Mouse (Mus musculus): ENCODE measurements around the gene Asb6.

Gene Asb6

DNA sequence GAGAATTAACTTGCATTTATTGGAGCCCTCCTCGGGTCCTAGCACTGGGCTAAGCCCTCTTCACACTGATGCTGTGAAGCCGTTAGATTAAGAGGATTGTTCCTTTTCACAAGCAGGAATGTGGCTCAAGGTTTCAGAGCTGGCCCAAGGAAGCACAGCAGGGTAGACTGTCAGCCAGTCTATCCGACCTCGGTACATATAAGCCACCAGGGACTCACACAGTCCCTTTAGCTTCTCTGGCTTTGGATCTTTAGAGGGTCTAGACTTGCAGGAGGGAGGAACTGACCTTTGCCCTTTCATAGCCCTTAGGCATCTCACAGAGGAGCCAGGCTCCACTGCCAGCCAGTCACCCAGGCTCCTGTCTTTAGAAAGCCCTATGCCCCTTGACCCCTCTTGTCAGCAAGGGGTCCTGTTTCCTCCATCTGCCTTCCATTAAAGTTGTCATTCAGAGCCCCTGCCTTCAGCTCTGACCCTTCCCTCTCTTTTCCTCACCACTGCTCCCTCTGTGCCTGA lies at the start of gene Asb6:
TSS of gene Asb6 (minus strand) at position 51 of the 513 bp plus-strand sequence.
- DNase-seq, result no peak

DNA sequence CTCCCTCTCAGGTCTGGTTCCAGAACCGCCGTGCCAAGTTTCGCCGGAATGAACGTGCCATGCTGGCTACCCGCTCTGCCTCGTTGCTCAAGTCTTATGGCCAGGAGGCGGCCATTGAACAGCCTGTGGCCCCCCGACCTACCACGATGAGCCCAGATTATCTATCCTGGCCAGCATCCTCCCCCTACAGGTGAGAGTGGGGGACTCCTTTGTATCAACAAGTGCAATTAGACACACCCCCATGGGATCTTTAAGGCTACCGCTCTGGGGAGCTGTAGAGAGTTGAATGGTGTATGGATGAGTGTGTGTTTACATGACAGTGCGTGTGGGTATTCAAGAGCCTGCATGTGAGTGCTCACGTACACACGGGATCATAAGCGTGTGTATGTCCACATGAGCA lies 49.3 kb upstream of the Asb6 start:
- no peak for DNase-seq

DNA sequence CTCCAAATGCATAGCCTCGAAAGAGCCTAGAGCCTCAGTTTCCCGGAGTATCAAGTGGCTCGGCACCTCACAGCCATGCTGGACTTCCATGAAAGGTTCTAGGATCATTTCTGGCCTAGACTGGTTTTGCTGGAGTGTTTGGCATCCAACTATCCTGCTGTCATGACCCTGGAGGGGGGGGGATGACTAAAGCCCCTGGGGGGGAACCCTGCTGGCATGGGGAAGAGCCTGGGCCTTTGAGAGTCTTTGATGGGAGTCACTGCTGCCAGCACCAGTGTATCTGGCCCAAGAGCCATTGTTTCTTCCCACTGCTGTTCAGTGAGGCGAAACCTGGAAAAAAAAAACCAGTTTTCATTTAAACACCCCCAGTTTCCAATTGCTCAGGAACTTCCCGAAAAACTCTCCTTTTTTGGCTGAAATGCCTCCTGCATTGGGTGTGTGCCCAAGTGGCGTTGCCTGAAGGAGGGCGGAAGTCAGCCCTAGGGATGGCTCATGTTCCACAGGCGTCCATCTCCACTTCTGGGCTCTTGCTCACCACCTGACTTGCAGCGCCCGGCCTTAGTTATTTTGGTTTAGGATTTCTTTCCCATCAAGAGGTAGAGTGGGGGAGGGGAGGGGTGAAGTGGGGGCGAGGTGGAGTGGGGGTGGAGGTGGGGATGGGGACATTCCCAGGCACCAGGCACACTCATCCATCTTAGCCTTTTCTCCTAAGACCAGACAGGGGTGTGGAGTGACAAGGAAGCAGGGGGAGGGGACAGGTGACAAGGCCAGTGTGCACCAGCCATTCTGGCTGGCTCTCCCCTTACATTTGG lies 45.7 kb upstream of the Asb6 start:
- DNase-seq, result no peak

DNA sequence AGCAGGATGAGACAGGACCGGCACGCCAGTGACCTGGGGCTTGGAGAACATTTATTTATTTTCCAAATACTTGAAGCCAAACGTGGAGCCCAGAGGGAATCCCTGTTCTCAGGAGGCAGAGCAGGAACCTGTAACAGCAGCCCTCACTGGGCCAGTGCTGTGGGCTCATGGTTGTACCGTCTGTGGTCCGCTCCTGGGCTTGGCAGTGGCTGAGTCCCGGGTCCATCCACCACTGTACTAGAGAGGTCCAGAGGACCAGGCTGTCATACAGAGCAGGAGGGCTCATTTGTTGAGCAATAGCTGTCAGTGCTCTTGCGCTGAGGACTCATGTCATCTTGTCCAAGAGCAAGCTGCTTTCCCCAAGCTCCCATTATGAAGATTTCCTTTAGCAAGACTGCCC lies 45.0 kb upstream of the Asb6 start:
- DNase-seq, result no peak

DNA sequence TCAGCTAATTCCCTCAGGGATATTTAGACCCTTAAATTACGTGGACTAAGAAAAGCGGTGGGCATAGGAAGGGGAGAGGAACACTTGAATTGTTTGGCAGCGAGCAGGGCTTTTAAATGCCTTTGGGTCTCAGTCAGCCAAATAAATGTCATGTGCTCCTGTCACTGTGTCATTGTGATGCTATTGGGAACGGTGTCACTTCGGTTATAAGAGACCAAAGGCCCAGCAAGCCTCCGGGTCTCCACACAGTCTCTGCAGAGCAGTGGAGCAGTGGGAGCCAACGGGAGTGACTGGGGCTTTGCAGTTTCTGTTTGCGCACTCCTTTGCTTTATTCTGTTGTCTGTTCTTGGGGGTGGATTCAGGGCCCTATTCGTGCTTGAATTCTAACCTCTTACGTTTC lies 44.3 kb upstream of the Asb6 start:
- no peak for DNase-seq

DNA sequence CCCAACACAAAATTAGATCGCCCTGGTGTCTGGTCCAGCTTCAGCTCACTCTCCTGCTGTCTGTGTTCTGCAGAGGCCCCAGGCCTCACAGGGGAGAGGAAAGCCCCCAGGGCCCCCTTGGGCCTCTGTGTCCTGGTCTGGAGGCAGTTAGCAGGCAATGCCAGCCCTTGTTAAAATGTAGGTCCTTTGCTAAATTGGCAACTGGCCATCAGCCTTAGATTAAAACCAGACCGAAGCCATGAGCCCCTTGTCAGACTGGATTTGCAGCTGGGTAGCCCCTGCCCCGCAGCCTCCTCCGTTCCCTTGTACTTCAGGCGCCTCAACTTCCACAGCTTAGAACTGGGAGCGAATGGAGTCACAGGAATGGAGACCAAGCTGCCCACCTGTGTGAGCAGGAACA lies 42.5 kb upstream of the Asb6 start:
- no peak for DNase-seq

DNA sequence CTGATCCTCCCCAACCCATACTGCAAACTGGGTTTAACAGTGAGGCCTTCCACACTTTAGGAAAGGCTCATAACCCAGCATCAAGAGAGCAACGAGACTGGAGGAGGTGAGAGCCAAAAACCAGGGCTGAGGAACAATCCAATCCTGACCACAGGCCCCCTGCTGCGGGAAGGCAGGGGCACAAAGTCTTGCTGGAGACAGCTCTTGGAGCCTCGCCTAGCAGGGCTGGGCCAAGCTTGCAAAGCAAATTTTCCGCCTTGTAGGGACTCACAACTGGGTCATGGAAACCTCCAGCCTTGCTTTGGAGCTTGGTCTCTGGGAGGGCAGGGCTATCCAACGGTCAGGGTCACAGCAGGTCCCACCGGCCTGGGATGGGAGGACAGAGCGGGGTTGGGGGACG lies 40.7 kb upstream of the Asb6 start:
- no peak for DNase-seq

DNA sequence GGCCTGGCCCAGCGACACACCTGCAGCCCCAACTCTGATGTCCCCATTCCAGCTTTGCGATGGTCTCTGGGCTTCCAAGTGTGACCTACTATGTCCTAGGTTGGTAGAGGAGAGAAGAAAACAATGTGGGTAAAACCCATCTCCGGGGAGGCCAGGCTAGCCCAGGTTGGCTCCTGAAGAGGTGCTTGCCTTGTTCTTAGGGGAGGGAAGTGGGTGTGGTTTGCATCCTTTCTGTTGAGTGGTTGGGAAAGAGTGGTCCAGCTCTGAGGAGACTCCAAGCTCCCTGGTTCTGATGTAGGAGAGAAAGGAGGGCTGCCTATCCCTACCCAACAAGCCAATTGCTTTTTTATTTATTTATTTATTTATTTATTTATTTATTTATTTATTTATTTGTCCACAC lies 35.3 kb upstream of the Asb6 start:
- no peak for DNase-seq

DNA sequence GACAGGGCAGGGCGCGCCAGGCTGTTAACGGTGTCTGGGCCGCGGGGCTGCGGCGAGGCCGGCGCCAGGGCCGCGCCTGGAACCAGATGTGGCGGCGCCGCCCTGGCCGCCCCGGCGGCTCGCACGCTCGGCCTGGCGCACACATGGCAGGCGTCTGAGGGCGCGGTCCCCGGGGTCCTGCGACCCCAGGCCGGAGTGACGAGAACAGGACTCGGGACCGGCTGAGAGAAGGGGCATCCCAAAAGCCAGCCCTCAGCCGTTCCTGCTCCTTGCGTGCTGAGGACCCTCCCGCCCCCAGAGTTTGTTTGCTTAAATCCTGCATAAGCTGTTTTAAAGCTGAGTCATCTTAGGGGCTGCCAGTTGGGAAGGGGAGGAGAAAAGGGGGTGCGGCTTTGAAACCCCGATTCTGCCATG lies 34.8 kb upstream of the Asb6 start:
- no peak for DNase-seq

DNA sequence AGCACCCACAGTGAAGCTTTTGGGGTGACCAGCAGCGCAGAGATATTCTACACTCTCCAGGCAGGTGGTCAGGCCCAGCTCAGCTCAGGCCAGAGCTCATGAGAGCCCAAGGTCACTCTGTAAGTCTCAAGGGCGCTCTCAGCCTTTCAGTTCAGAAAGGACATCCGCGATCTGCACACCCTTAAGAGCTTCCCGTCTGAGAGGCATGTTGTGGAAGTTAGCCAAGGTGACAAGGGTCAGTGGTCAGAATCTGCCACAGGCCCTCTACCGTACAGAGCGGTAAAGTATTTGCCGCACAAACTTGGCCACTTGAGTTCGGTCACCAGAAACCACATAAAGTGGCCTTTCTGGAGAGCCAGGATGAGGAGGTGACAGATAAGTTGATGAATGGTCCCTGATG lies 33.4 kb upstream of the Asb6 start:
- no peak for DNase-seq

DNA sequence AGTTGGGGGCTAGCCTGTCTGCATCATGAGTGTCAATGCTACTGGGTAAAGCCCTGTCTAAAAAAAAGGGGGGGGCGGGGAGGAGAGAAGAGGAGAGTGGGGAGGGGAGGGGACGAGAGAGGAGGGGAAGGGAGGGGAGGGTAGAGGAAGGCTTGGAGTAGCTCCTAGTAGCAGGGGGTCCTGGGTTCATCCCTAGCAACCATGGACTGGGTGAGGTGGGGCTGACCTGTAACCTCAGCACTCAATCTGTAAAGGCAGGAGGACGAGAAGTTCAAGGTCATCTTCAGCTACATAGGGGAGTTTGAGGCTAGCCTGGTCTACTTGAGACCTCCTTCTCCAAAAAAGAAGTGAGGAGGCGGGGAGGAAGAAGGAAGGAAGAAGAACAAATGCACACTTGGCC lies 31.9 kb upstream of the Asb6 start:
- no peak for DNase-seq

DNA sequence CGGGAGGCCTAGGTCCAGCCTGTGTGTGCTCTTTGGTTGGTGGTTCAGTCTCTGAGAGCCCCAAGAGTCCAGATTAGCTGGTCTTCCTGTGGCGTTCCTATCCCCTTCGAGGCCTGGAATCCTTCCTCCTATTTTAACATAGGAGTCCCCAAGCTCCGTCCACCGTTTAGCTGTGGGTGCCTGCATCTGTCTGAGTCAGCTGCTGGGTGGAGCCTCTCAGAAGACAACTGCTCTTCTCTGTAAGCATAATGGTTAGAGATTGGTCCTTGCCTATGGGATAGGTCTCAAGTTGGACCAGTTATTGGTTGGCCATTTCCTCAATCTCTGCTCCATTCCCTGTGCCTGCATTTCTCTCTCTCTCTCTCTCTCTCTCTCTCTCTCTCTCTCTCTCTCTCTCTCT lies 29.6 kb upstream of the Asb6 start:
- no peak for DNase-seq

DNA sequence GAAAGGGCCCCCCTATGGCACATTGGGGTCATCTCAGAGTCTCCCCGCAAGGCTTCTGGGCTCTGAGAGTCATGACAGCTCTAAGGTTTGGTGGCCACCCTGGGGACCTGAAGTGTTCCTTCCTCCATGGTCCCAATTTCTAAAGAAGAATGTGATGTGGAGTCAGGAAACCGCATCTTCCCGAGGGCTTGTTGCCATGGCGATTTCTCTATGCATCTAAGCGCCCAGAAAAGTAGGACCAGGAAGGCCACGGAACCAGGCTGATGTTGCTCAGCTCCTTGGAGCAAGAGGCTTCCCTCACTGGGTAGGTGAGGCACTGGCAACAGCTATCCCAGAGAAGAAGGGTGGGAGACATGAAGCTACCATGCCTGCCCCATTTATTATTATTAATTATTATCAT lies 26.9 kb upstream of the Asb6 start:
- DNase-seq, result no peak

DNA sequence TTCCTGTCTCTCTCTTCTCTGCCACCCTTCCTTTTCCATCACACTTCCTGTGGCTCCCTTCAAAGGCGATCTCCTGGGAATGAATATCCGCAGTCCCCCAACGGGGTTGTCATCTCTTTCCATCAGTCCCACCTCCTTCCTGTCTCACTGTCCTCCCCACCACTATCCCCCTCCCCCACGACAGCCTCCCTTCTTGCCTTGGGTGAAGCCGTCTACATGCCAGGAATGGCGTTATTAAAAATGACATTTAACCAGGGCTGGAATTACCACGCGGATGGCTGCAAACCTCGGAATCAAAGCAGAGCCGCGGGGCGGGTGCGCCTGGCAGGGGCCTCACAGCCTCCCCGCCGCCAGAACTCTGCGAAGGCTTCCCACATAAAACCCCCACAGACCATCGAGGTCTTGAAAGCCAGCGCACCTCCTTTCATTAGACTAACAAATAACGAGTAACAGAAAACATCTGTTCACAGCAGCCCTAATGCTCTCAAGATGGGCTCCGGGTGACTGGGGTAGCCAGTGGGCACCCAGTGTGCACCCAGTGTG lies 22.7 kb upstream of the Asb6 start:
- no peak for DNase-seq

DNA sequence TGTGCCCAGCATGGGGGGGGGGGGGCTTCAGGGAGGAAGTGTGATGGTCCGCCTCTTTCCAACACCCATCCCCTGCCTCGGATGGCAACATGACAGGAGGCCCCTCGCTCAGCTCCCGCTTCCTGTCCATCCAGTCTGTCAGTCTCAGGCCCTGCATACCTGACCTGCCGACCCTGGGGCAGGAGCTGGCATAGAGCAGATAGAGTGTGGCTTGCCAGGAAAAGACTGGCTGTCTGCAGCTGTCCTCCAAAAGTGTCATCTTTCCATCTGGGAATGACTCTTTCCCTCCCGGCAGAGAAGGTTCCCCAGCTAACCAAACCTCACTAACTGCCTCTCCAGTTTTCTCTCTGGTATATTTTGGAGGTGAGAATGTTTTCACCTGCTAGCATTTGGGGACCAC lies 20.4 kb upstream of the Asb6 start:
- no peak for DNase-seq

DNA sequence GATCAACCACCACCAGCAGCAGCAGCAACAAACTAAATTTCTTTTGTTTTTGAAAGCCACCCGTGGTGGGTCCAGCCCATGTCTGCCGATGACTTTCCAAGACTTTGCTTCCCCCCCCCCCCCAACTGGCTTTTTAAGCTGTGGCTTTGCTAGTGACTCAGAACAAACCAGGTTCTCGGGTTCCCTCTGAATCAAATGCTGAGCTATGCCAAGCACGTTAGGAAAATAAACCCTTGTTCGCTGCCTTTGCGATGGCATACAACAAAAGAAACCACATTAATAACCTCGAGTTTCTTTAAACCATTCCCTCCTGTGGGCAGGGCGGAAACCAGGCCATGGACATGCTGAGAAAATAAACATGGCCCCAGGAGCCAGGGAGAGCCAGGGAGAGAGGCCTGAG lies 18.1 kb upstream of the Asb6 start:
- DNase-seq, result no peak

DNA sequence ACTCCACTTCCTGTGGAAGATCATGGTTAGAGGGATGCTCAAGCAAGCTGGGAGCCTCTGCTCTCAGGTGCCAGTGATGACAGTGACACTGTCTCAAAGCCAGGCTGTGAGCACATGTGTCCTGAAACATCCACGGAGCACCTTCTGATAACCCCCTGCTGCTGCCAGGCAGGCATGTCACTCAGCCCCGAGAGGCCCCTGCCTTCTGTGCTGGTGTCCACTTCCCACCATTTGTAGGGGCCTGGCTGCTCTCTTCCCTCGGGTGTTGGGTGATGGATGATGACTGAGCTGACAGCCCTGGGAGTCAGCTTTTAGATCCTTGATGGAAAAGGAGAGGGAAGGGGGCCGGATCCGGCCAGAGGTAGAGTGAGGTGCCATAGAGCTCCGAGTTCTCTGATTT lies 16.6 kb upstream of the Asb6 start:
- DNase-seq, result no peak

DNA sequence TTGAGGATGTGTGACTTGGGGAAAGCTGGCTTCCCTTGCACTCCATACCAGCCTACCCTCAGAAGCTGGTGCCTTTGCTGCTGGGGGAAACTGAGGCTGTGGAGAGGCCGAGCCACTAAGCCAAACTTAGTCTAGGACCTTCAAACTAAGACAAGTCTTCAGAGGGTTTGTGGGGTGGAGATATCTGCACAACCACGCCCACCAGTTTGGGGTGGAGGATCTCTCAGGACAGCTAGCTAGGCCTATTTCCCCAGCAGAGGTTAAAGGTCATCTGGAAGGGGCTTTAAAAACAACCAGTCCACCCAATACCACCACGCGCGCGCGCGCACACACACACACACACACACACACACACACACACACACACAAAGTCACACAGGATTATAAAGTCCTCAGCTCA lies 16.1 kb upstream of the Asb6 start:
- DNase-seq, result no peak

DNA sequence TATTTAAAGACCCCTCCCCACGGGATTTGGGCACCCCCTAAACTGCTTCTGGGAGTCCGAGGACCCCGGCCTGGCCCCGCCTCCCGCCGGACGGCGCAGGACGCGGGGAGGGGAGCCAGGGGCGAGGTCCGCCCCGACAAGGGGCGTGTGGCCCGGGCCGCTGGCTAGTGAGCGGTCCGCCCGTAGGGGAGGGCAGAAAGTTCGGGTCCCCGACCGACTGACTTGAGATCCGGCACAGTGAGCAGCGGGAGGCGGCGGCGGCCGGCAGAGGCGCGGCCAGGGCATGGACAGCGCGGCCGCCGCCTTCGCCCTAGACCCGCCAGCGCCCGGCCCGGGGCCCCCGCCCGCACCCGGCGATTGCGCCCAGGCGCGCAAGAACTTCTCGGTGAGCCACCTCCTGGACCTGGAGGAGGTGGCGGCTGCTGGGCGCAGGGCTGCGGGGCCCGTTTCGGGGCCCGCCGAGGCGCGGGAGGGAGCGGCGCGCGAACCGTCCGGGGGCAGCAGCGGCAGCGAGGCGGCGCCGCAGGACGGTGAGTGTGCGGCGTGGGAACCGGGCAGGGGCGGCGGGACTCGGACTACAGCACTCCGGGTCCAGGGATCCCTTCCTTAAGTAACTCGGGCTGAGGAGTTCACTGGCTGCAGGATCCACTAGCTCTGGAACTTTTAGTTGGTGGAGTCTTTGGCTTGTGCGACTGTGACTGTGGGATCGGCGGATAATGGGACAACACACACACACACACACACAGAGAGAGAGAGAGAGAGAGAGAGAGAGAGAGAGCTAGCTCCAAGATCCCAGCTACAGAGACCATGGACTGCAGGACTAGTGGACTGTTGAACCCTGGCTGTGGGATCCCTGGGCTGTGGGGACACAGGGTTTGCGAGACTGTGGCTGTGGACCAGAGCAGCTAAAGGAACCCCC lies 15.3 kb upstream of the Asb6 start:
- no peak for DNase-seq

DNA sequence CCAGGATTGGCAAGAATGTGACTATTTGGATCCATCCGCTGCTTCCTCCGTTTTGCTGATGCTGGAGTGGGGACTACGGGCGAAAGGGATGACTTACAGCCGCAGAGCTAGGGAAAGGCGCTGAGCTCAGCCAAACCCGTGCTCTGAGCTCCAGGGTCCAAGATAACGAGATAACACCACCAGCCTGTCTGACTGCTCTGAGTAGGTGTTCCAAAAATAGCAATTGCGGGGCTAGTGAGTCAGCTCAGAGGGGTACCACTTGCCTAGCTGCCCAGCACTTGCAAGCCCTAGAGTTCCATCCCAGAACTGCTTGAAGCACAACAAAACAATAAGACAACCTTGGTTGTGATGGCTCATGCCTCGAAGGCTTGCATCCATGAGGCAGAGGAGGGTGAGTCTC lies 12.5 kb upstream of the Asb6 start:
- DNase-seq, result no peak

DNA sequence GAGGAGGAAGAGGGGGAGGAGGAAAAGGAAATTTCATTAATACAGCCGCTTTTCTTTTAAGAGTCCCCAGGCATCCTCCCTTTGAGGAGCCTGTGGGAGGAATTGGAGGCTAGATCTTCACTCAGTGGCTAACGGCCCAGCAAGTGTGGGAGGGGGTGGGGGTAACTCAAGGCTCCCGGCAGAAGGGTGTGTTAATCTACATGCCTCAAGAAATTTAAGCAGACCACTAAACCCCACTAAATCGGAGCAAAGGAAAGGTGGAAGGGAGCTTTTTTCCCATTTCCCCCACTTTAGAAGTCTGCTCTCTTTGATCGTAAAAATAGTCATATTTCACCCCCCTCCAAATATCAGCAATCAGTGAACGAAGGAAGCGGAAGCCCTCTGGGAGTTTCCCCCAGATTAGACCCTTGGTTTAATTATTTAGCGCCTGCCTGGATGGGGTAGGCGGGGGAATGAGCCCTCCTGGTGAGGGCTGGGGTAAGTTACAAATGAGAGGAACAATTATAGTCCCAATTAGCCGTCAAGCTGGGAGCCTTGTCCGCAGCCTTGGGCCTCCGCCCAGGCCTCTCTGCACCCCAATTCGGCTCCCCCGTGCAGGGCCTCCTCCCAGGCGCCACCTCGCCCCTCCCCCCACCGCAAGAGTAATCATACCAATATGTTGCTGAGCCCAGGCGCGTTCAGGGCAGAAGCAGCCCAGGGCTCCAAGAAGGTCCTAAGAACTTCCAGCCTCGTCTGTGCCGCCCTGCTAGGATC lies 6.3 kb upstream of the Asb6 start:
- DNase-seq, result no peak

DNA sequence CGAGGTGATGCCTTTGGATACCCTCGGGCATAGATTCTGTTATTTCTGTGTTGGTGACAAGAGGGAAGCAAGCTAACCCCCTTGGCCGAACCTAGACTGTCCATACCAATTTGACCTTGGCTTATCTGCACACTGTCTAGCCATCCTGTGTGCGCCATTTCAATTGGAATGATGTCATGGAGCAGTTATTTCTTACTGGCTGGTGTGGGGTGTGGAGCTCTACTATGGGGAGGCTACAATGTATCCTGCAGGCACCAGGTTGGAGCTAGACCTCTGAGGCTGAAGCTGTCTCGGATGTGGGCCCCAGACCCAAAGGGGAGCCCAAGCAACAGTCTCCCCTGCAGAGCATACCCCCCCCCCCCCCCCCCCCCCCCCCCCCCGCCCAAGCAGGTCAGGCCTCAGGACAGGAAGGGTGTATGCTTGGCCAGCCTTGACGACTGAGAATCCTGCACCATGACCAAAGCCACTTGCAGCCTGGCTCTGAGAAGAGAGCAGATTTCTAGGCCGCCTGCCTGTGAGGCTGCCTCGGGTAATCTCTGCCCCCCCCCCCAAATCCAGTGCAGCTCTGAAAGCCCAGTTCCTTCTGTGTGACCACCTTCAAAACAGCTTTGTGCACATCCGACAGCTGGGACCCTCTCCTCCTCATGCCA lies 4.4 kb upstream of the Asb6 start, which contains the start of gene Prrx2:
TSS of gene Prrx2 (plus strand) at position 600 of the 650 bp plus-strand sequence.
- DNase-seq, result no peak
